Mouse (Mus musculus) small intestine, adult 2 months (tissue): ENCODE measurements at regions not wholly inside any gene's neighbourhood (a gene's known extent, or its start where the extent isn't known, plus 50 kb on each side); places are given as distances from the start of the nearest gene placed in this dataset.

Source experiments
- H3K27ac ChIP-seq: fragments of 200-500 bp; 2 replicates; pipeline ENCODE4 v1.5.1; 2012; ENCODE audit warnings: low read depth, low read length, control low read depth, inconsistent platforms; ENCODE audit not compliant: insufficient read depth
- H3K27me3 ChIP-seq: fragments of 200-500 bp; 2 replicates; pipeline ENCODE4 v1.6.1; 2012; ENCODE audit warnings: mild to moderate bottlenecking, moderate library complexity, low read length, inconsistent platforms; ENCODE audit not compliant: control insufficient read depth, insufficient read depth
- H3K36me3 ChIP-seq: fragments of 200-500 bp; 2 replicates; pipeline ENCODE4 v1.6.1; 2012; ENCODE audit warnings: mild to moderate bottlenecking, low read length, control low read depth, inconsistent platforms; ENCODE audit not compliant: control insufficient read depth, insufficient read depth
- H3K4me1 ChIP-seq: fragments of 200-500 bp; 2 replicates; pipeline ENCODE4 v1.6.1; 2012; ENCODE audit warnings: low read length, inconsistent platforms, mixed read lengths; ENCODE audit not compliant: control insufficient read depth, insufficient read depth, insufficient read length
- H3K4me3 ChIP-seq: fragments of 200-500 bp; 2 replicates; pipeline ENCODE4 v1.5.1; 2012; ENCODE audit warnings: low read depth, mild to moderate bottlenecking, control low read depth, inconsistent platforms, low read length, moderate library complexity
- CTCF ChIP-seq: fragments of 200-500 bp; IDR thresholded peaks from 2 replicates; pipeline ENCODE4 v1.5.1; 2012; ENCODE audit warnings: low read depth, mild to moderate bottlenecking, control low read depth, inconsistent platforms, low read length, moderate library complexity, mixed read lengths; ENCODE audit not compliant: insufficient replicate concordance, insufficient read length; ENCODE audit errors: extremely low read depth
- POLR2A ChIP-seq: fragments of 200-500 bp; IDR thresholded peaks from 2 replicates; pipeline ENCODE4 v1.6.1; 2012; ENCODE audit warnings: low read depth, mild to moderate bottlenecking, control low read depth, inconsistent platforms, low read length, moderate library complexity
- WGBS: fragments of 180-500 bp; shearing (Covaris S2); methylation state at CpG from one replicate; pipeline ENCODE4 v1.1.7; 2018; 5-methylcytosine and 5-hydroxymethylcytosine counted together

DNA sequence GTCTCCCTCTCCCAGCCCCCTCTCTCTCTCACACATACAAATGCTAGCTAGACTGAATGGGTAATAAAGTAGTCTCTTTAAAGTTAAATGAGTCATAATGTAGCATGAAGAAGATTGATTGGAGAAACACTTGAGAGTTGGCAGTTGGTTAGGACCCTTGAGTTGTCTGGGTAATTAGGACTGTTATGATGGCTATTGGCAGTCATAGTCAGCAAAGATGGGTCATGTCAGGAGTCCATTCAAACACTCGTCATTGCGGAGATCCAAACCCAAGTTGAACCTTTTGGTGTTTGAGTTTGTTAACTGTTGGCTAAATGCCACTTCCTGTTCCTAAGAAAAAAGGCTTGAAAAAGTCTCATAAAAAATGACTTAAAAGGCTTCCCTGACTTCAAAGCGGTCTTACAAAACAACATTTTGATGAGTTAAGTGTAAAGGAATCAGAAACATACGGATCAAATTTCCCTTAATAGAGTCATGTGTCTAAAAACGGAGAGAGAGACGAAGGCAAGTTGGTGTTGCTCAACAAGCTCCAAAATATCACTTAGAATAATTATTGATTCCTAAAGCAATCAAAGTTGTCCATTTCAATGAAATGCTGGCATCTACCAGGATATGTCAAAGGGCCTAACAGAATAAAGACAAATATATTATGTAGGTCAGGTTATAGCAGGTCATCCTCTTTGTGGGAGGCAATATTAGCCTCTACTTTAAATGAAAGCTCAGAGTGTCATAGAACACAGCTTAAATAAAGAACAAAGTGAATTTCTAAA, 225.9 kb upstream of the Fat1 start:
- Histone ChIP-seq H3K4me1 (peaks cover 5% of the 10 kb centered on the region; the same call in 1 of the 2 replicates), H3K27me3 (no peaks in the 10 kb centered on the region), H3K4me3 (no peak overlapping the region), H3K36me3 (no peaks in the 10 kb centered on the region), H3K27ac (no peak overlapping the region)
- WGBS, result 47% methylated on average over 6 of the region's 6 CpGs
- TF ChIP-seq CTCF (no peak), POLR2A (no peak)

DNA sequence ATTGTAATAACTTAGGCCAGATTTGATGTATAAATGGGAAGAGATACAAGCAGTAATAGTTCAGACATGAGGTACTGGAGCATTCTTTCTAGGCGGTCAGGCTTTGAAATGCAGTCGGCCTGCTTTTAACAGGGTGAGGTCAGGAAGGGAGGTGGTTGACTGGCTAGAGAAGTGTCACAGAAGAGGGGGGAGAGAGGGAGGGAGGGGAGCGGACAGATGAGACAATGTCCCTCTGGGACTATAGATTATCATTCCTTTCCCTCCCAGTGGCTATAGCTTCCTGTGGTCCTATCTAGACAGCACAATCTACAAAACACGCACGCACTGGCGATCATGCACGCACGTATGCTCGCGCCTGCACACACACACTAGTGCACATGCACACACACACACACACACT, 200.7 kb upstream of the Fat1 start:
- Histone ChIP-seq H3K4me1 (no peaks in the 10 kb centered on the region), H3K27ac (no peak overlapping the region), H3K36me3 (no peaks in the 10 kb centered on the region), H3K27me3 (no peaks in the 10 kb centered on the region), H3K4me3 (no peak overlapping the region)
- no peak for TF ChIP-seq CTCF
- TF ChIP-seq POLR2A, result no peak
- 94% methylated on average over 10 of the region's 10 CpGs for WGBS

- no peaks in the 10 kb centered on the region for H3K4me1 ChIP-seq
- H3K36me3 ChIP-seq, result no peaks in the 10 kb centered on the region
- no peak overlapping the region for H3K27ac ChIP-seq
- WGBS, result 51% methylated on average over 5 of the region's 5 CpGs
- no peak for TF ChIP-seq CTCF
- no peak for TF ChIP-seq POLR2A
- no peaks in the 10 kb centered on the region for H3K27me3 ChIP-seq
- H3K4me3 ChIP-seq, result no peak overlapping the region
Observed at GRCm38 (mm10) chr8:44735801-44736200, 199.4 kb upstream of the Fat1 start.

DNA sequence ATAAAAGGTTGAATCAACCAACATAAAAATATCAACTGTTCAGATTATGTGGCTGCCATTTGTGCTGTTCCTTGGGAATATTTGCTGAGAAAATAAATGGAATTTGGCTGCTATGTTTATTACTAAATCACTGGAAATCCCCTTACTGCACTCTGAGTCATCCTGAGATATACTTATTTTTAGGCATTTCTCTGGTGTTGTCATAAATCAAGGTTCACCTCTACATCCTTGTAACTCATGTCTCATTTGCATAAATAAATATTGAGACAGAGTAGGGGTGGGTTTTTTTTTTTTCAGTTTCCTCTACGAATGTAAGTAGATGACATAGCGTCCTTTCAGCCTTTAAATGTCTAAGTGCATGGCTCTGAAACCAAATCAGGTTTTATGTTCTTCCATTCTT, 191.9 kb upstream of the Fat1 start:
- no peak for TF ChIP-seq CTCF
- no peak for TF ChIP-seq POLR2A
- H3K36me3 ChIP-seq, result no peaks in the 10 kb centered on the region
- H3K27ac ChIP-seq, result no peak overlapping the region
- H3K27me3 ChIP-seq, result no peaks in the 10 kb centered on the region
- 0 out of 2 replicates have a peak, but pooled peaks cover 2% of the 10 kb centered on the region for H3K4me1 ChIP-seq
- no peak overlapping the region for H3K4me3 ChIP-seq
- WGBS, result 40% methylated on average over 2 of the region's 2 CpGs

DNA sequence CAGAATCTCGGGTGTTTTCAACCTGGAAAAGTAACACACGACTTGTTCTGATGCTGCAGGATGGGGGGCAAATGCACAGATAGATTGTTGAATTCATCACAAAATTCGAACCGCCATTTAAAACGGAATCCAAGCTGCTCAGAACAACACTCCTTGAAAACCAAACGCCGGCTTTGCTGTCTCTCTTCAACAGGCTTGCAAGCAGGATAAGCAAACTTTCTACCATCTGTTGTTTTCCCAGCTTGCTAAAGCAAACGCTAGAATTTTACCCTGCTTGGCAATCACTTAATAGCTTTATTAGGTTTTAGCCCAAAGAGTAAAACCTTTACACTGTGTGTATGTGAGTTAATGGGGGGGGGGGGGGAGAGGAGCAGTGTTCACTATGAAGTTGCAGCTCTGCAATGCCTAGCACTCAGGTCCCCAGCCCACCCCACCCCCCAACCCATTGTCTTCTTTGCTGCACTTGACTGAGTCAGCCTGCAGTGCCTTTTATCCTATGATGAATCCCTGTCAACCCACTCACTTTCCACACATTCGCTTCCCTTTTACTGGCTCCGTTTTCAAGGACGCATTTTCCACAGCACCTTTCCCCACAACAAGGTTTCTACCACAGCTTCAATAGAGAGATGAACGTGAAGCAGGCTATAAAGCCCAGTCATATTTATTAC, 190.1 kb upstream of the Fat1 start:
- Histone ChIP-seq H3K4me1 (0 out of 2 replicates have a peak, but pooled peaks cover 2% of the 10 kb centered on the region), H3K27ac (no peak overlapping the region), H3K4me3 (no peak overlapping the region), H3K36me3 (no peaks in the 10 kb centered on the region), H3K27me3 (no peaks in the 10 kb centered on the region)
- 81% methylated on average over 12 of the region's 12 CpGs for WGBS
- TF ChIP-seq CTCF (no peak), POLR2A (no peak)

GRCm38 (mm10) chr8:44758727-44759126, 176.5 kb upstream of the Fat1 start:
- Histone ChIP-seq H3K36me3 (no peaks in the 10 kb centered on the region), H3K27me3 (no peaks in the 10 kb centered on the region), H3K4me1 (no peaks in the 10 kb centered on the region), H3K27ac (no peak overlapping the region), H3K4me3 (no peak overlapping the region)
- whole genome bisulfite sequencing, result 76% methylated on average over 6 of the region's 6 CpGs
- TF ChIP-seq CTCF (no peak), POLR2A (no peak)

DNA sequence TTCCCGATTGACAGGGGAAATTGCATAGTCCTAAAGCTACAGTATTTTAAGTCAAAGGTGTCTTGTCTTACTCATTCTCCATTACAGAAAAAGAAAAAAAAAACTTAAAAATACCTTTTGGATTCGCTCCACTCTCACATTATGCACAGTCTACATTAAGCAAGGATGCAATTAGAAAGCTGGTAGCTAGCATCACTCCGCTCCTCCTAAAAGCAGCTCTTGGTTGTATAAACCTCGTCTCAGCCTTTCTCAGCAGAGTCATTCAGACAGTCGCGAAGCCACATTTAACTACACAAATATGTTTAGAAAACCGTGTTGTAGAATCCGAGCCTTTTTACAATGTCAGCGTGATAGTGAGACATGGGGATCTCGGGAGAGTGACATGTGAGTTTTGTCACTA, 172.5 kb upstream of the Fat1 start:
- no peak for TF ChIP-seq POLR2A
- no peak for TF ChIP-seq CTCF
- Histone ChIP-seq H3K27ac (no peak overlapping the region), H3K4me1 (no peaks in the 10 kb centered on the region), H3K27me3 (no peaks in the 10 kb centered on the region), H3K4me3 (no peak overlapping the region), H3K36me3 (no peaks in the 10 kb centered on the region)
- 91% methylated on average over 10 of the region's 10 CpGs for WGBS
